Mouse (Mus musculus) stomach, adult 2 months (tissue): ENCODE measurements around the gene Olfr1034. TPM values are rescaled to one million over a fixed set of nuclear protein-coding genes. Genes with fewer than 3 reads are reported as not detected.

Experiments
- polyA plus RNA-seq: library from polyadenylated mRNA; depleted of rRNA; stranded (reverse); fragments of >200 nt; gene quantifications from 2 replicates; pipeline ENCODE4 v1.2.3, GENCODE M21; 2012; rRNA removed

Gene Olfr1034
- 0.02 TPM in 1 of 2 replicates, not detected in the other for polyA plus RNA-seq

GRCm38 (mm10) chr2:86045561-86045960 lies at the start of gene Olfr1034:
Gene Olfr1034, plus strand, starts transcription at chr2:86045861.

GRCm38 (mm10) chr2:86005240-86005639 lies 40.4 kb upstream of the Olfr1034 start, which contains the start of gene Olfr1032:
Gene Olfr1032, plus strand, starts transcription at chr2:86005540.

GRCm38 (mm10) chr2:86020406-86020805 lies 25.3 kb upstream of the Olfr1034 start, which contains the start of gene Olfr1033:
Gene Olfr1033, plus strand, starts transcription at chr2:86020633.

GRCm38 (mm10) chr2:86073692-86074091 lies 28.0 kb downstream of the Olfr1034 start, which contains the start of gene Olfr1036:
Gene Olfr1036, plus strand, starts transcription at chr2:86073992.

GRCm38 (mm10) chr2:86087285-86087684 lies 41.6 kb downstream of the Olfr1034 start, which contains the start of gene Olfr1037:
Gene Olfr1037, minus strand, starts transcription at chr2:86087385.

Other genes with a start within 250 kb of the Olfr1034 start
- not detected in 2 replicates for gene Olfr1016, start 243.3 kb upstream of the Olfr1034 start, polyA plus RNA-seq
- not detected in 2 replicates for gene Olfr1018, start 227.4 kb upstream of the Olfr1034 start, polyA plus RNA-seq
- not detected in 2 replicates for gene Olfr1019, start 200.4 kb upstream of the Olfr1034 start, polyA plus RNA-seq
- not detected in 2 replicates for gene Olfr1020, start 198.8 kb upstream of the Olfr1034 start, polyA plus RNA-seq
- not detected in 2 replicates for gene Olfr1022, start 177.3 kb upstream of the Olfr1034 start, polyA plus RNA-seq
- not detected in 2 replicates for gene Olfr1023, start 160.2 kb upstream of the Olfr1034 start, polyA plus RNA-seq
- not detected in 2 replicates for gene Olfr1024, start 140.8 kb upstream of the Olfr1034 start, polyA plus RNA-seq
- gene Olfr1025-ps1, start 130.7 kb upstream of the Olfr1034 start, polyA plus RNA-seq, result not detected in 2 replicates
- not detected in 2 replicates for gene Olfr1026, start 124.3 kb upstream of the Olfr1034 start, polyA plus RNA-seq
- gene Olfr1028, start 95.4 kb upstream of the Olfr1034 start, polyA plus RNA-seq, result not detected in 2 replicates
- not detected in 2 replicates for gene Olfr1029, start 72.0 kb upstream of the Olfr1034 start, polyA plus RNA-seq
- not detected in 2 replicates for gene Olfr1030, start 66.6 kb upstream of the Olfr1034 start, polyA plus RNA-seq
- gene Olfr1031, start 55.6 kb upstream of the Olfr1034 start, polyA plus RNA-seq, result not detected in 2 replicates
- gene Olfr1032, start 40.3 kb upstream of the Olfr1034 start, polyA plus RNA-seq, result not detected in 2 replicates
- 0.12 TPM in 1 of 2 replicates, not detected in the other for gene Olfr1033, start 25.2 kb upstream of the Olfr1034 start, polyA plus RNA-seq
- gene Olfr1036, start 28.1 kb downstream of the Olfr1034 start, polyA plus RNA-seq, result not detected in 2 replicates
- gene Olfr1037, start 41.5 kb downstream of the Olfr1034 start, polyA plus RNA-seq, result not detected in 2 replicates
- gene Olfr1039, start 90.1 kb downstream of the Olfr1034 start, polyA plus RNA-seq, result not detected in 2 replicates
- not detected in 2 replicates for gene Olfr1040, start 100.9 kb downstream of the Olfr1034 start, polyA plus RNA-seq
- gene Olfr1042, start 116.0 kb downstream of the Olfr1034 start, polyA plus RNA-seq, result not detected in 2 replicates
- not detected in 2 replicates for gene Olfr1043, start 121.7 kb downstream of the Olfr1034 start, polyA plus RNA-seq
- not detected in 2 replicates for gene Olfr1044, start 132.0 kb downstream of the Olfr1034 start, polyA plus RNA-seq
- gene Olfr52, start 139.8 kb downstream of the Olfr1034 start, polyA plus RNA-seq, result not detected in 2 replicates
- gene Olfr1045, start 157.1 kb downstream of the Olfr1034 start, polyA plus RNA-seq, result not detected in 2 replicates
- not detected in 2 replicates for gene Olfr1046, start 173.5 kb downstream of the Olfr1034 start, polyA plus RNA-seq
- gene Olfr1047, start 185.5 kb downstream of the Olfr1034 start, polyA plus RNA-seq, result not detected in 2 replicates
- not detected in 2 replicates for gene Olfr1048, start 194.4 kb downstream of the Olfr1034 start, polyA plus RNA-seq
- not detected in 2 replicates for gene Olfr1049, start 212.5 kb downstream of the Olfr1034 start, polyA plus RNA-seq
- gene Olfr1051, start 233.2 kb downstream of the Olfr1034 start, polyA plus RNA-seq, result not detected in 2 replicates
- not detected in 2 replicates for gene Olfr1052, start 246.6 kb downstream of the Olfr1034 start, polyA plus RNA-seq